Mouse (Mus musculus): ENCODE measurements around the gene Wdfy3.

DNA sequence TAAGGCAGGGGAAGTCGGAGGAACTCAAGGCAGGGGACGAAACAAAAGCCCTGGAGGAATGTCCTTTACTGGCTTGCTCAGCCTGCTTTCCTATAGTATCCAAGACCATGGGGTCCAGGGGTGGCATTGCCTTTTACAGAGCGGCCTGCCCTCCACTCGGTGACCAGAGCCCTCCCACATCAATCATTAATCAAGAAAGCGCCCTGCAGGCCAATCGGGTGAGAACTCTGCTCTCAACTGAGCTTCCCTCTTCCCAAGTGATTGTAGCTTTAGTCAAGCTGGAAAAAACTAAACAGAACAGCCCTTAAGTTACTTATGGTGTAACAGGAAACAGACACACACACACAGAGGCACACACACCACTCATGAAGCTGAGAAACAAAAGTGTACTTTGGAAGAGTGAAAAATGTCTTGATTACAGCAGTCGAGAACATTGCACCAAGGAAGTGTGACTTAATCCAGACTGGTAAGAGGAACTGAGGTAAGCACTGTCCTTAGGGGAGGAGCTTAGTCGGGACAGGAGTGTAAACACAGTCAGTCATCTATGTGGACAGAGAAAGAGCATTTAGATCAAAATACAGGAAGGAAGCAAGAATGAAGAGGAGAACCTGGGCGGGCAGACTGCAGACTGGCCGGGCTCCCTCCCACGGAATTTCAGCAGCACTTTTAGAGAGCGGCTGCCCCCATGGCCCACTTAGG lies 101.4 kb downstream of the Wdfy3 start:
- TF ChIP-seq CTCF (IDR thresholded peaks at IDR 0.05; ENCODE audit: extremely low read depth, insufficient read depth, low read length) (no peak), POLR2A (IDR thresholded peaks at IDR 0.05; ENCODE audit: extremely low read depth, insufficient read depth, low read length) (no peak)
